Mouse (Mus musculus): Measurements from ENCODE around the gene Sema3a.
"Not testable (repeated sequence)": the region's sequence is repeated elsewhere in the genome, so short reads cannot be mapped to it uniquely, and the experiment has no call there.

Gene Sema3a

DNA sequence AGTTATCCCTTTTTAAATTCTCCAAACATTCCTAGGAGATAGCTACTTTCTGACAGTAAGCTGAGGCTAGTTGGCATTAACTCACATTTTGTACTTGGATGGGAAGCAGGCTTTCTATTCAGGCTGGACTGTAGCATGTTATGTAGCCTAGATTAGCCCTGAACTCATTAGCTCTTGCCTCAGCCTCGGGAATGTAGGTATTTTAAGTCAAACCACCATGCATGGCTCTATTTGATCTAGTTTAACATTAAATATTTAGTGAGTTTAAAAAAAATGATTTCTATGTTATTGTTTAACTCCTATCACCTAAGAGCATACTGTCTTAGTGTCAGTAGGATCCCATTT is 423.0 kb downstream of the Sema3a start:
- no peak for DNase-seq (ENCODE audit: low read depth, low spot score)

DNA sequence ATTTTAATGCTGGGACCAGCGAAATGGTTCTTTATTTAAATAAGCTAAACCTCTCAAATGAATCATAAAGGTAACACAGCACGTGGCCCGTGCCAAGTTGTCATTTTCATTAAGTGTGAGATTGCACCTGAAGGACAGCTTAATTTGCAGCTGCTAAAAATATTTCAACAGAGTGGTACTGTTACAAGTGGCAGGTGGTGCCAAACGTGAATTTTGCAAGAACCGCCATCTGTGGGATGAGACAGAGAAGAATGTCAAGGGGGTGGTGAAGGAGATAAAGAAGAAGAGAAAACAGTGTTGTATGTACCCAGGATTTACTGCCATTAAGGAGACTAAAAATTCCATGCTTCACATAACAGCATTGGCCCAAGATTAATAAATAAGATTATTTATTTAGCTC is 423.9 kb downstream of the Sema3a start:
- DNase-seq (ENCODE audit: low read depth, low spot score) = no peak

DNA sequence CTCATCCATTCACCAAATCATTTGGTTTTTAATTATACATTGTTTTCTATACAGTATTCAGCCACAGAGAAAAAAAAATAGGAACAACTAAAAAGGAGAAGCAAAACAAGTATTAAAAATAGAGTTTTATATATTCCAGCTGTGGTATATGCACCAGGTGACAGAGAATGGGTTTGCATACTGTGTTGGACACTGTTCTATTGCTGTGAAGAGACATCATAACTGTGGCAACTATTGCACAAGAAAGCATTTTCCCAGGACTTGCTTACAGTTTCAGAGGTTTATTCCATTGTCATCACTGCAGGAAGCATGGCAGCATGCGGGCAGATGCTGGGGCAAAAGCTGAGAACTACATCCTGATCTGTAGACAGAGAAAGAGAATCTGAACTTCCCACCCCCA is 425.7 kb downstream of the Sema3a start:
- DNase-seq (ENCODE audit: low read depth, low spot score) = no peak

DNA sequence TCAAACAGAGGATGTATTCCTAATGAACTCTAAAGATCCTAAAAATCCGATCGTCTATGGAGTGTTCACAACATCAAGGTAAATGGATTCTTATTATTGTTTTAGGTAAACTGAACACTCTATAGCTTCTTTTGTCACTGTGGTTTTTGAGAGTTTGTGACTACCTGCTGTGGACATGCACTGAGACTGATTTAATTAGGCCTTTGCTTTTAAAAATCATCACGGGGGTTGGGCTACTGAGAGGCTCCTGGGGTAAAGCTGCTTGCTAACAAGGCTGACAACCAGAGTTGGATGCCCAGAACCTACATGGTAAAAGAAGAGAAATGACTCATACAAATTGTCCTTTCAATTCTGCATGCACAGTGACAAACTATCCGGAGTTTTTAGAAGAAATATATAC is 432.0 kb downstream of the Sema3a start:
- DNase-seq (ENCODE audit: low read depth, low spot score) = no peak

DNA sequence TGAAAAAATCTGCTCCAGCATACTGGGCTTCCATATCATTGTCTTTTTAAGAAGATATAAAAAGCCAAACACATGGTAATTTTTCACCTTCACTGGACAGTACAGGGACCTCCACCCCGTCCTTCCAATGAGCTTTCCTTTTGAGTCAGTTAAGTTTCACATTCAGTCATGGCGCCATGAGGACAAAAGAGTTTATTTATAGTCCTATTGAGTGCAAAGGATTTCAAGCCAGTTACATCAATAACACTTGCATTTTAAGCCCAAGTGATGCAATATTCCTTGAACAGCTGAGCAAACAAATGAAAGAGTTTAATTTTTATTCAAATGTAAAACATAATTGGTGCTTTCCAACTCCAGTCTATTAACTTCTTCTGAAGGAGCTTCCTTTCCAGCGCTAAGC is 448.7 kb downstream of the Sema3a start:
- no peak for DNase-seq (ENCODE audit: low read depth, low spot score)

DNA sequence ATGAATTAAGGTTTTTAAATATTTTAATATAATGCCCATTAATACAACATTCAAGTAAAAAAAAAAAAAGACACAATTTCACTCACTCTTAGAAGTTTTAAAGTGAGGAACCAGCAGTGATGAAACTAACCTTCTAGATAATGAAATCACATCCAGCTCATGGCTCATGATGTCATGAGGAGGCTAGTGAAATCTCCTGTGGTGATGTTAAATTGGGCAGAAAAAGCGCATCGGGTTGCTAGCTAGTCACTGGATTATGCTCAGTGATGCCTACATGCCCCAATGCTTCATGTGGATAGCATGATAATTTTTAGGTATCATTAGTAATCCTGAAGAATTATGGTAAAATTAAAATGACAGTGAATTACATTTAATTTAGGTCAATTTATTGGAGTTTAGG is 453.9 kb downstream of the Sema3a start:
- no peak for DNase-seq (ENCODE audit: low read depth, low spot score)

DNA sequence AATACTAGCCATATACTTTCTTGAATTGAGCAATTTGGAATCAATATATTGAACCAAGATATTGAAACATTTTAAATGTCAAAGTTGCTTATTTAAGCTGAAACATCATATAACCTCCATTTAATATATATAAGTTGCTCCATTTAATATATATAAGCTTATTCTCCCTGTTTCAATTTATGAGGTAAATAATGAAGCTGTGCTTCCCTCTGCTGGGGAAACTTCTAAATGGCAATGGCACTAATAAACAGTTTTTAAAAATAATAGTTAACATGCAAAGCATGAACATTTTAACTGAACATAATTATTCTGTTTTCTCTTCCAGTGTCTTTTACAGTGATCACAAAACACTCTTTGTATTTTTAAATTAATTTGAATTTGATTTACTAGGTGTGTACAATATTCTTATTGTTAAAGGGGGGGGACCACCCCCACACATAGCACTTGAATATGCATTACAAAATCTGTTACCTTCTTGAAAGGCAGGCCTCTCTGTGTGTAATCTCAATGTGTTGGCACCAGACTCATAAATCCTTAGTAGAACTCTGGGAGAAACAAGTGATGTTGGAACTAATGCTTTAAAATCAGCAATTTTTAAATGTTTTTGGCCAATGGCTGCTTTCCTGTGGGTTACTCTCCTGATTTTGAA is 460.5 kb downstream of the Sema3a start:
- DNase-seq (ENCODE audit: low read depth, low spot score) = peak; percentile 7

DNA sequence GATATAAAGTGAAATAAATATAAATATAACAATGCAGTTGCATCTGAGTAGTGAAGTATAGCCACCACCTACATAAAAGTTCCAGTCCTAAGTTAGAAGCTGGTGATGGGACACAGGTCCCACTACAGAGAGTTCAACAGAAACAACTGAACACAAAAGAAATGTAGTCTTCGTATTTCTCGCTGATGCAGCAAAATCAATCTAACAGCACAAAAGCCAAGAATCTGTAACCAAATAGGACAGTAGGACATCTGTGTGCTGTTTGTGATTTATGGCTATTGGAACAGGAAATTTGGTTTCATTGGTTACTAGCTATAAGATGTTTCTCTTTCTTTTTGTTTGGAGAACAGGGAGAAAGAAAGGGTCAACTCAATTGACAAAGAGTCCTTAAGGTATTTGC is 469.2 kb downstream of the Sema3a start:
- DNase-seq (ENCODE audit: low read depth, low spot score) = no peak

DNA sequence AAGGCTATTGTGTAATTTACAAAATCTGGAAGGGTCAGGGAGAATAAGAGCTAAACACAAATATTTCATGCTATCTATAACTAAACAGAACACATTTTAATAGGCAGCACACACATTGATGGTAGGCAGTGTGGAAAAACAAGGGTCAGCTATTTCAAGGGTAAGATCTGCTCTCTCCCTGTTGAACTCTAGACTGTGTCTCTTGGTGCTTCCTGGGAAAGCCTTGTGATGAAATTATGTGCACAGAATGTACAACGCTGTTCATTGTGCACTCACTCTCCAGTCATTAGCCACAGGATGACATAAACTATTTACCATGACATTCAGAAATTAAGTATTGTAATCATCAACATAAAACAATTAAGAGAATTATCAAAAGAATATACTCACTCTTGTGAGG is 486.4 kb downstream of the Sema3a start:
- DNase-seq (ENCODE audit: low read depth, low spot score) = no peak

DNA sequence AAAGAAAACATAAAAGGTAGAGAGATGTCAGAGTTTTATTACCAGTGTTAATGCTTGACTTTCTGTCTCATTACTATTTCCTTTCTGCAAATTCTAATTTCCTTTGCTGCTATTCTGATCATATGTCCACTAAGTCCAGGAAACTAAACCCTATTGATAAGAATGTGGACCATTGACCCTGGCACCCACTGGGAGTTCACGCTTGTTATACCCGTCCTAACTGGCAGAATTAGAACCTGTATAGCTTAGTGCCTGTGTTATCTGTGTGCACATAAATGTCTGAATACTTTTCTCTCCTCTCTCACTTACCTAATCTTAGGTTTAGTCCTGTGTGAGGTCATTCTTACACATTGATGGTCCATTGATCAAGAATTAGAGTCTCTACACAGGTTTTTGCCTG is 486.9 kb downstream of the Sema3a start:
- DNase-seq (ENCODE audit: low read depth, low spot score) = no peak

DNA sequence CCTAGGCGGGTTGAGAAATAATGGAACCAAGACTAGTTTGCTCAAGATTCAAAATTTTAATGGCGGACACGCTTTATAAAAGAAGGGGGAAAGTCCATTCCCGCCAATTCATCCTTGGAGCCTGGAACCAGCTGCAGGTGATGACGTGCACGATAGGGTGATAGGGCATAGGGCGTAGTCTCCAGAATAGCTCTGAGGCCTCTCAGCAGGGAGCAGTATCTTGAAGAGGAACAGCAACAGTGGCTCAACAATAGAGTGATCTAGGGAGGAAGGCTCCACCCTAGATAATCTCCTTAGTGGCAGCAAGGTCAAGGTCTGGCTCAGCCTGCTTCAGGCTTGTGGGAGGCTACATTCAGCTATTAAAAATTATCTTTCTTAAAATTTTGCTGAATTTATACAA is 489.4 kb downstream of the Sema3a start:
- DNase-seq (ENCODE audit: low read depth, low spot score) = not testable (repeated sequence)

DNA sequence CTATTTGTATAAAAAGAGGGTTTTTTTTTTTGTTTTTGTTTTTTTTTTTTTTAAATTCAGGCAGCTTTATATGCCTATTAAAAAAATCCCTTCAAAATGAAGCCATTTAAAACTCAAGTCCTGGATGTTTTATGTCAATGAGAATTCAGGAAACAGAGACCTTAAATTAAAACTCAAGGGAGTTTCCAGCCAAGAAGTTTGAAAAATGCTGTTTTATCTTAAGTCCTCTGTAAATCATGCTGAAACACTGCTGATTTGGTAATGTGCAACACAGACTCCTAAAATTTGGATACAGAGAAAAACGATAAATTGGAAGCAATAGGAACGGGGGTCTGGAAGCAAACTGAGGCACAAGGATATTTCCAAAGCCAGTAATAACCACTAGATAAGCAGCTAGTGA is 490.7 kb downstream of the Sema3a start:
- no peak for DNase-seq (ENCODE audit: low read depth, low spot score)

DNA sequence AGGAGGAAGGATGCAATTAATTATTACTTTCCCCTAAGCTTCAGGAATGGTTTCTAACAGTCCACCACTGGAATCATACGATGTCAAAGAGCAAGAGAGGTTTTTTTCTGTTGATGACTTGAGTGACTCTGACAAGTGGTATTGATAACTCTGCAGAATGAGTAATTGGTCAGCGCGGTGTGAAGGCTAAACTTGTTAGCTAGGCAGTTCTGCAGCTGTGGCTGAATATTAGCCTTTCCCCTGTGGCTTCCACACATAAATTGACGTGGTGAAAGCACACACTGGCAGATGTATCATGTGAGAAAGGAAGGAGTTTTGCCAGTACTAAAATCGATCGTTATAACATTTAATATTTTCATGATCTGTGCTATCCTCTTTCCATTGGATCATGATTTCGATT is 497.4 kb downstream of the Sema3a start:
- no peak for DNase-seq (ENCODE audit: low read depth, low spot score)

DNA sequence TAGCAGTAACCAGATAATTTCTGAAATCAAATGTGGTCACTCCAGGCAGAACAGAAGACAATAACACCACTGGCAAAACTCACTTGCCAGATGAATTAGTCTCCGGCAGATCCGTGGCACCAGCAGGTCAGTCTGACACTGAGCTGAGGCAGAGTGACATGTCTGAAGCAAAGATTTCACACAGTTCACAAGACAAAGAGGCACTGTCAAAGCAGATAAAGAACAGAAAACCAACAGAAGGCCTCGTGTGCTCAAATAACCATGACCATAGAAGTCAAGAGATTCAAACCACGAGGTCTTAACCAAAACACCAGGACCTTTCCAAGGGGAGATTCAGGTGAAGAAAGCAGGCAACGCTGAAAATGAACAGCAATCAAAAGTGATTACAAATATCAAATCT is 499.5 kb downstream of the Sema3a start:
- no peak for DNase-seq (ENCODE audit: low read depth, low spot score)

DNA sequence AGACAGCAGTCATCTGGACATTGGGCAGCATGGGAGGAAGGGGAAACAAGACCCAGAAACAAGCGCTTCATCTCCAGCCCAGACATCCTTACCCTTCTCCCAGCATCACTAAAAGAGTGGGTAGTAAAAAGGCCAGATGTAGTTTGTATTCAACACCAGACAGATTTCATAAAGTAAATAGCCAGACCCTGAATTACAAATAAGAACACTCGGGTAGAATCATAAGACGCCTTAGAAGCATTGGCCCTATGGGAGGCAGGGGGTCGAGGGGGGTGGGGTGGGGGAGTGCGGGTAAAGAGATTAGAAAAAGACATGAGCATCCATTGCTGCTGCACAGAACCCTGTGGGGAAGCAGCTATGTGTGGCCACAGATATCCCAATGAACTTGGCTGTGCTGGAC is 500.9 kb downstream of the Sema3a start:
- DNase-seq (ENCODE audit: low read depth, low spot score) = no peak

DNA sequence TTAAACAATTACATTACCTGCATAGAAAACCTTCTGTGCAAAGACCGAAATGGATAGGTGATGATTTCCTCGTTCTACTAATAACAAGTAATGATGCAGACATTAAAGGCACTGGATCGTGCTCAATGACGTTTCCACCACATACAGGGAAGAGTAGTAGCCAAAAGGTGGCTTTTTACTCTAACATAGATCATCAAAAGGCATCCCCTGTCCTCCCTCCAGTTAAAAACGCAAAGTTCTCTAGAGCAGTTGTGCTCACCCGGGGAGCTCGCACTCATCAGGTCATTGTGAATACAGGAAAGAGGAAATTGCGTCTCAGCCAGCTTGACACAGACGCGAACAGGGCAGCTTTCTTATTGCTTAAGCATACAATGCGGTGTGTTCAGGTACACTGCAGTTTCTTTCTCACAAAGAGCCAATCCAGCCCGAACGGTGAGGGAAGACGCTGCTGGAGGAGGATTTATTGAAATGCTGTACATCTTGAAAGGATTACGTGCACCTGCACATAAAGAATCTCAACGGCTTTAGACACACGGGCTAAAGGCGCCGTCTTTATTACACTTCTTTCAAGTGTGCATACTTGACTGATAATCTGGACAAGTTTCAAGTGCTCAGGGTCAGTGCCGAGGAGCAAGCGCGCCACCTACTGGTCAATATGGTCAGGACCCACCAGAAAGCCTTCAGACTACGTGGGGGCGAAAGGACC is 503.5 kb downstream of the Sema3a start:
- DNase-seq (ENCODE audit: low read depth, low spot score) = peak; percentile 83

DNA sequence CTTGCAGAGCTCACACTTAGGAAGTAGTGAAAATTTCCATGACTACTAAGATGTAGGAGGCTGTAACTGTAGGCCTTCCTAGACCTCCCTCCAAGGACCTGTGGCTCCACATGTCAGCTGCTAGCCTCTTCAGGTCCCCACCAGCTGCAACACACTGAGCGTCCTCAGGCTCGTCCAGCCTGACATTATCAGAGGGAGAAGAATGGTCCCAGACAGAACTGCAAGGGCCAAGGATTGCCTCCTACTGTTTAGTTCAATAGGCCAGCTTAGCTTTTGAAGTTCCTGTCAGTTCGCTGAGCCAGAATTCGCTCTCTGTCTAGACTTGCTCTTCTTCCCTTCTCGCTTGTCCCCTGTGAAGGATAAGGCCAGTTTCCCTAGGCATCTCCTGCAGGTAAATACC is 504.7 kb downstream of the Sema3a start:
- no peak for DNase-seq (ENCODE audit: low read depth, low spot score)

DNA sequence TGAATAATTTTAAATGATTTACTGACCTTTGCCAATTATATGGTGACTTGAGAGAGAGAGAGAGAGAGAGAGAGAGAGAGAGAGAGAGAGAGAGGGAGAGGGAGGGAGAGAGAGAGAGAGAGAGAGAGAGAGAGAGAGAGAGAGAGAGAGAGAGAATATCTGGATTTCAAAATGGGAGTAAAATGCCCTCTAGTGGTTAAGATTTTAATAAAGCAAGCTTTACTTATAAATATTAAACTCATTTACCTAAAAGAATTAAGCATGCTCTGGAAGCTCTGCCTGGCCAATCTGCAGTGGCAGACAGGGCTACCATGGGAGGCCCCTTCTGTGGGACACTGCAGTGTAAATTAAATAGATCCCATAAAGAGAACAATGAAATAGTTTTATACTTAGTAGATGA is 505.5 kb downstream of the Sema3a start:
- DNase-seq (ENCODE audit: low read depth, low spot score) = no peak

DNA sequence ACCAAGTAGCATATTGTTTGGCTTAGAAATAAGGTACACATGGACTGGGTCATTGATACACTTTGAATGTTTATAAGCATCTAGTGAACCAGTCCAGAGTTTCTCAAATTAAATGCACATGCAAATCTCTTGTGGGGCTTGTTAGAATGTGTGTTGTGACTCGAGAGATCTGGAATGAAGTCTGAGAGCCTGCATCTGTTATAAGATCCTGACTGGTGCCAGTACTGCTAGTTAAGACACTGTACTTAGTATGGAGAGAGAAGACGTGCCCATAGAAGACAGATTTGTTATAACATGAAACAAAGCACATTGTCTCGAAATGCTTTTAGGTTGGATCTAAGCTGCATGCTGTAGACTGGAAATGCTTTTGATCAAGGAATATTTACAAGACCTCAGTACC is 511.0 kb downstream of the Sema3a start:
- no peak for DNase-seq (ENCODE audit: low read depth, low spot score)
